Mouse (Mus musculus) neural tube, embryonic 12.5 days (tissue): Measurements from ENCODE around the gene Taf15. TPM values are rescaled to one million over a fixed set of nuclear protein-coding genes. Genes with fewer than 3 reads are reported as not detected.
A peak's percentile ranks its signal among the peaks of the same experiment; 100 is the strongest.

Experiments
- ATAC-seq: fragments of 200-750 bp; cut with Nextera tagmentation; 2 replicates; pipeline ENCODE4 v1.8.0; 2017; ENCODE audit warnings: low read depth, mild to moderate bottlenecking, moderate TSS enrichment, moderate library complexity; ENCODE audit not compliant: low FRiP score
- H3K27ac ChIP-seq: fragments of 300-500 bp; sonication (generic); 2 replicates; pipeline ENCODE4 v1.5.1; 2016
- H3K27me3 ChIP-seq: fragments of 300-500 bp; sonication (generic); replicated peaks from 2 replicates; pipeline ENCODE4 v1.6.1; 2016; ENCODE audit warnings: mild to moderate bottlenecking
- H3K36me3 ChIP-seq: fragments of 300-500 bp; sonication (generic); 2 replicates; pipeline ENCODE4 v1.6.1; 2016; ENCODE audit warnings: mild to moderate bottlenecking
- H3K4me1 ChIP-seq: fragments of 300-500 bp; sonication (generic); 2 replicates; pipeline ENCODE4 v1.6.1; 2016
- H3K4me2 ChIP-seq: fragments of 300-500 bp; sonication (generic); replicated peaks from 2 replicates; pipeline ENCODE4 v1.6.1; 2016; ENCODE audit warnings: mild to moderate bottlenecking
- H3K4me3 ChIP-seq: fragments of 300-500 bp; sonication (generic); 2 replicates; pipeline ENCODE4 v1.5.1; 2016
- H3K9ac ChIP-seq: fragments of 300-500 bp; sonication (generic); 2 replicates; pipeline ENCODE4 v1.6.1; 2016; ENCODE audit warnings: mild to moderate bottlenecking
- H3K9me3 ChIP-seq: fragments of 300-500 bp; sonication (generic); 2 replicates; pipeline ENCODE4 v1.6.1; 2016; ENCODE audit warnings: mild to moderate bottlenecking
- WGBS: fragments of 180-500 bp; shearing (Covaris S2); methylation state at CpG from one replicate; pipeline ENCODE4 v1.1.7; 2016; 5-methylcytosine and 5-hydroxymethylcytosine counted together
- polyA plus RNA-seq: library from polyadenylated mRNA; unstranded; fragments of >200 nt; fragmentation: Nextera tagmentation; extraction: Ambion mirVana; gene quantifications from 2 replicates; pipeline ENCODE4 v1.2.1, GENCODE M21; 2016

The Taf15 gene
- polyA plus RNA-seq, 1 experiment from 2014 or later = 9.9 TPM

DNA sequence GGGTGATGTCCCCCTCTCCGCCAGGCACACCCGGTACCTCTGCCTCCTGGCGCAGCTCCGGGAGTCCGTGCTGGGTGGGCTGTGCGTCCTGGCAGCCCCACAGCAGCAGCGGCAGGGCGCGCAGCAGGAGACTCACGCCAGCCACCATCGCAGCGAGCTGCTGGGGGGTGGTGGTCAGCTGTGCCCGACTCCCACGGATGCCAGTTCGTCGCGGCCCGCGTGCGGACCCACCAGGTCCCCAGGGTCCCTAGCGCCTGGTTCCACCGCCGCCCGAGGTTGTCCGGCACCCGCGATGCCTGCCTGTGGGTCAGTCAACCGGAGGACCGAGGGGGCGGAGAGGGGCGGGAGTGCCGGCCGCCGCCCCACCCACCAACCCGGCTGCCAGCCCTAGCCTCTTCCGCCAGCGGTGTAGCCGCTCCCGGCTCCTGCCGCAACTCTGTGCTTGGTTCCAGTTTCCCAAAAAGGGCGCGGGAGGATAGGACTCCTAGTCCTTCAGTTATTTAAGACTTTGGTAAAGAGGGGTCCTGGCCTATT lies 10.1 kb upstream of the Taf15 start, which contains the start of gene Mmp28:
TSS of gene Mmp28 (minus strand) at position 361 of the 534 bp plus-strand sequence.
- Histone ChIP-seq H3K4me3 (peak within 1 kb of the TSS; percentile 60), H3K4me1 (peaks cover 14% of the 10 kb centered on the region), H3K27me3 (peaks cover 46% of the 10 kb centered on the region), H3K4me2 (peak within 1 kb of the TSS; percentile 98), H3K9me3 (no peaks in the 10 kb centered on the region), H3K9ac (peak within 1 kb of the TSS; percentile 72), H3K27ac (no peak within 1 kb of the TSS), H3K36me3 (no peaks in the 10 kb centered on the region)
- under 1% methylated on average over 39 of the region's 42 CpGs for WGBS
- ATAC-seq = no peak

DNA sequence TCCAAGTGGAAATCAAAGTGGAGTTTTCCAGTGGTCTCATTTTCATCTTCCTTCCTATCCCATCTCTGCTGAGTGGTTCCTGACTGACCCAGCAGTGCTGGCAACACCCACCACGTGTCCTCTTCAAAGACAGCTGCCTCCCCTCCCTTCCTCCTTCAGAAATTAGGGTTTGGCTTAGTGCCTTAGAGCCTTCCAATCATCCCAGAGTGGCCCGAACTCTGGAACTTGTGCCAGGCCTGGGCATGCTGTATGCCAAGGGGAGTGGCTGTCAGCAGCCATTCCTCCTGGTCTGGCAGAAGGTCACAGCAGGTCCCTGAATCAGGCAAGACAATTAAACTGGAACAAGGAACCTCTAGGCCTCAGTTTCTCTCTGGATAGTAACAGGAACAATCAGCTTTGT lies 6.9 kb upstream of the Taf15 start:
- H3K27ac ChIP-seq = no peak overlapping the region
- no peaks in the 10 kb centered on the region for H3K9me3 ChIP-seq
- no peak overlapping the region for H3K4me2 ChIP-seq
- no peak overlapping the region for H3K4me3 ChIP-seq
- no peak overlapping the region for H3K9ac ChIP-seq
- no peak for ATAC-seq
- H3K27me3 ChIP-seq = peaks cover 39% of the 10 kb centered on the region
- 22% methylated on average over 2 of the region's 2 CpGs for WGBS
- peaks cover 10% of the 10 kb centered on the region for H3K4me1 ChIP-seq
- no peaks in the 10 kb centered on the region for H3K36me3 ChIP-seq

DNA sequence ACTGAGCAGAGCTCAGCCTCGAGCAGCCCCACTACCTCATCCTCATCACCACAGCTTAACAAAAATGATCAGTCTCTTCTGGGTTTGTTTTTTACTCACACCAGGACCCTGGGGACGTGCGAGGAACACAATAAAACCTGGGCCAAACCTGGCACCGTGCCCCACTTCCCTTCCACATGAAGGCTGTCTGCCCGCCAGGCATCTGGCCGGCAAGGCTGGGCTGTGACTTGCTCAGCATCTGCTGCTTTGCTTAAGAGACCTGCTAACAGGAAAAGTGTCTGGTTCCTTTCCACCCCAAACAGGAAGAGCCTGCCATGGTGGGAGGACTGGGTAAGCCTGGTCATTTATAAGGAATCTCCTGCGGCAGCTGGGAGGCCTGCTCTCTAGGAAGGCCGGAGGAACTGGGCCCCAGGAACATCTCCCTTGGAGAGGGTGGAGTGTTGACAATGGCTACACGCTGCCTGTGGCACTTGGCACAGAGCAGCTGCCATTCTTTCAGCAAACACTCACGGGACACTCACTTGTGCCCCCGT lies 5.7 kb upstream of the Taf15 start:
- H3K4me1 ChIP-seq = peaks cover 10% of the 10 kb centered on the region
- H3K36me3 ChIP-seq = no peaks in the 10 kb centered on the region
- 65% methylated on average over 11 of the region's 11 CpGs for WGBS
- no peak overlapping the region for H3K4me2 ChIP-seq
- ATAC-seq = no peak
- no peaks in the 10 kb centered on the region for H3K9me3 ChIP-seq
- peaks cover 30% of the 10 kb centered on the region for H3K27me3 ChIP-seq
- no peak overlapping the region for H3K27ac ChIP-seq
- H3K9ac ChIP-seq = no peak overlapping the region
- H3K4me3 ChIP-seq = no peak overlapping the region

DNA sequence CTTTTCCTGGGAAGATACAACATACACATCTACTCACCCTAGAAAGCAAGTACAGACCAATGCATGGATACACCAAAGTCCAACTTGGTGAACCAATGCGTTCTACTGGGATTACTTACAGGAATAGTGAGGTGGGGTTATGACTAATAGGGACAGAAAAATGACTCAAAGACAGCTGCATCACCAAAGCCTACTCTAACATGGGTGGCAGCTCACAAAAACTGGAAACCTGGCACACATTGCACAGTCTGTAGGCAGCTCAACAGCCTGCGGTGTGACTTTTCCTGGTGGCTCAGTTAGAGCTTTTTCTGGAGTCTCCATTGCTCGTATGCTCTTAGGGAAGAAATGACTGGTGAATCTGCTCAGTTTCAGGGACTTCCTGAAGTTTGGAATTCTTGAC lies 4.1 kb upstream of the Taf15 start:
- Histone ChIP-seq H3K4me3 (no peak overlapping the region), H3K36me3 (no peaks in the 10 kb centered on the region), H3K4me2 (no peak overlapping the region), H3K9ac (no peak overlapping the region), H3K4me1 (peaks cover under 1% of the 10 kb centered on the region; the same call in 1 of the 2 replicates), H3K27me3 (peaks cover 15% of the 10 kb centered on the region), H3K9me3 (no peaks in the 10 kb centered on the region), H3K27ac (no peak overlapping the region)
- no peak for ATAC-seq
- WGBS = 93% methylated on average over 3 of the region's 3 CpGs

- no peak for ATAC-seq
- no peak overlapping the region for H3K27ac ChIP-seq
- H3K9me3 ChIP-seq = no peaks in the 10 kb centered on the region
- H3K36me3 ChIP-seq = peaks cover 4% of the 10 kb centered on the region; the same call in 1 of the 2 replicates
- H3K4me2 ChIP-seq = peak overlapping the region; percentile 89; the same call in 1 of the 2 replicates
- 81% methylated on average over 2 of the region's 2 CpGs for WGBS
- no peak overlapping the region for H3K4me3 ChIP-seq
- H3K9ac ChIP-seq = no peak overlapping the region
- H3K4me1 ChIP-seq = peaks cover 10% of the 10 kb centered on the region
- H3K27me3 ChIP-seq = no peaks in the 10 kb centered on the region
Observed at GRCm38 (mm10) chr11:83471766-83472165, 1.1 kb upstream of the Taf15 start.

GRCm38 (mm10) chr11:83473235-83474016 lies 540 bp downstream of the Taf15 start:
- peak; percentile 90 for ATAC-seq
- Histone ChIP-seq H3K9me3 (no peaks in the 10 kb centered on the region), H3K36me3 (peaks cover 11% of the 10 kb centered on the region; the same call in 1 of the 2 replicates), H3K4me1 (peaks cover 10% of the 10 kb centered on the region), H3K27ac (peak overlapping the region; percentile 96), H3K9ac (peak overlapping the region; percentile 93), H3K4me3 (peak overlapping the region; percentile 89), H3K27me3 (no peaks in the 10 kb centered on the region), H3K4me2 (peak overlapping the region; percentile 89)
- WGBS = under 1% methylated on average over 51 of the region's 52 CpGs

GRCm38 (mm10) chr11:83491488-83491887 lies 18.6 kb downstream of the Taf15 start:
- no peak overlapping the region for H3K9ac ChIP-seq
- H3K27ac ChIP-seq = no peak overlapping the region
- H3K4me2 ChIP-seq = no peak overlapping the region
- H3K9me3 ChIP-seq = no peaks in the 10 kb centered on the region
- ATAC-seq = no peak
- 92% methylated on average over 4 of the region's 4 CpGs for WGBS
- no peaks in the 10 kb centered on the region for H3K27me3 ChIP-seq
- no peak overlapping the region for H3K4me3 ChIP-seq
- peaks cover 31% of the 10 kb centered on the region for H3K36me3 ChIP-seq
- H3K4me1 ChIP-seq = peaks cover 3% of the 10 kb centered on the region; the same call in 1 of the 2 replicates

DNA sequence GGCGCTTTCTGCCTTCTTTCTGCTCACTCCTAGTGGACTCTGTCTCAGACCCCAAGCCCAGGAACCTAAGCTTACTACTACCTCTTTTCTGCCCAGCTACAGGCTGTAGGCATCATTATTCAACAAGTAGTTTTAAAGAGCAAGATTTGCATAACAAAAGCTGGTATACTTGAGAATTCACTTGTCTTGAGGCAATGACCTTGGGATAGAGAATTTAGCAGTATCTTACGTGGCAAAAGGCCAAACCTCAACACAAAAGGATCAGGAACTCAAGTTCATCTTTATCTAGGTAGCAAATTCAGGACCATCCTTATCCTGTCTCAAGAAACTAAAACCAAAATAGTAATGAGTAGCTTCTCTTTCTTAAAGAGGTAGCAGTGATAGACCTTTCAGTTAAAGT lies 22.7 kb downstream of the Taf15 start:
- Histone ChIP-seq H3K9me3 (no peaks in the 10 kb centered on the region), H3K27ac (no peak overlapping the region), H3K4me1 (peaks cover 3% of the 10 kb centered on the region; the same call in 1 of the 2 replicates), H3K4me3 (no peak overlapping the region), H3K9ac (no peak overlapping the region), H3K36me3 (peaks cover 17% of the 10 kb centered on the region), H3K4me2 (no peak overlapping the region), H3K27me3 (no peaks in the 10 kb centered on the region)
- no peak for ATAC-seq
- 60% methylated on average over 2 of the region's 2 CpGs for WGBS

- peaks cover 42% of the 10 kb centered on the region for H3K36me3 ChIP-seq
- no peak for ATAC-seq
- no peak overlapping the region for H3K9ac ChIP-seq
- no peak overlapping the region for H3K4me3 ChIP-seq
- WGBS = 94% methylated on average over 5 of the region's 5 CpGs
- no peaks in the 10 kb centered on the region for H3K27me3 ChIP-seq
- no peaks in the 10 kb centered on the region for H3K4me1 ChIP-seq
- H3K9me3 ChIP-seq = no peaks in the 10 kb centered on the region
- H3K27ac ChIP-seq = no peak overlapping the region
- no peak overlapping the region for H3K4me2 ChIP-seq
Observed at GRCm38 (mm10) chr11:83504308-83504707, 31.4 kb downstream of the Taf15 start.

GRCm38 (mm10) chr11:83509521-83509920 lies 36.6 kb downstream of the Taf15 start:
- ATAC-seq = no peak
- peaks cover 11% of the 10 kb centered on the region for H3K36me3 ChIP-seq

DNA sequence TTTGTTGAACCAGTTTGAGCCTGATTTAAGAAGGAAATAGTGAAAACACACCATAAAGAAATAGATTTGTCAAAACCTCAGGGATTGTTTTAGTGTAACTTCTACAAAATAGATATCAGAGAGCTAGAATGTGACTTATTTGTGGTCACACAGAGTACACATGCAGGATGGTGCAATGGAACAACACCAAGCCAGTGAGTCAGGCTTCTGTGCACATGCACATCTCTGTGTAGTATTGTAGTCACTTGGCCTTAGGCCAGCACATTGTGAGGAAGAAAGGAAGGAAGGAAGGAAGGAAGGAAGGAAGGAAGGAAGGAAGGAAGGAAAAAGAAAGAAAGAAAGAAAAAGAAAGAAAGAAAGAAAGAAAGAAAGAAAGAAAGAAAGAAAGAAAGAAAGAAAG lies 44.3 kb downstream of the Taf15 start:
- Histone ChIP-seq H3K9ac (no peak overlapping the region), H3K4me3 (no peak overlapping the region), H3K4me1 (no peaks in the 10 kb centered on the region), H3K27me3 (no peaks in the 10 kb centered on the region), H3K9me3 (no peaks in the 10 kb centered on the region), H3K27ac (no peak overlapping the region), H3K36me3 (no peaks in the 10 kb centered on the region), H3K4me2 (no peak overlapping the region)
- ATAC-seq = no peak

More at GRCm38 (mm10) chr11:83509521-83509920, 36.6 kb downstream of the Taf15 start:
- no peak overlapping the region for H3K4me2 ChIP-seq
- H3K9me3 ChIP-seq = no peaks in the 10 kb centered on the region
- no peak overlapping the region for H3K27ac ChIP-seq
- no peaks in the 10 kb centered on the region for H3K27me3 ChIP-seq
- H3K4me1 ChIP-seq = no peaks in the 10 kb centered on the region
- no peak overlapping the region for H3K9ac ChIP-seq
- H3K4me3 ChIP-seq = no peak overlapping the region

- no peak for ATAC-seq
- Histone ChIP-seq H3K4me3 (no peak overlapping the region), H3K9ac (no peak overlapping the region), H3K4me1 (no peaks in the 10 kb centered on the region), H3K36me3 (no peaks in the 10 kb centered on the region), H3K27me3 (no peaks in the 10 kb centered on the region), H3K4me2 (no peak overlapping the region), H3K9me3 (no peaks in the 10 kb centered on the region), H3K27ac (no peak overlapping the region)
- 66% methylated on average over 6 of the region's 6 CpGs for WGBS
Observed at GRCm38 (mm10) chr11:83518371-83518770, 45.5 kb downstream of the Taf15 start.
